Mouse (Mus musculus) urinary bladder, postnatal 25 days (tissue): ENCODE results near the gene Trappc3.

Experiments used
- DNase-seq: peaks from one replicate; pipeline ENCODE4 v3.0.0; 2022; ENCODE audit warnings: low spot score

Trappc3 gene

DNA sequence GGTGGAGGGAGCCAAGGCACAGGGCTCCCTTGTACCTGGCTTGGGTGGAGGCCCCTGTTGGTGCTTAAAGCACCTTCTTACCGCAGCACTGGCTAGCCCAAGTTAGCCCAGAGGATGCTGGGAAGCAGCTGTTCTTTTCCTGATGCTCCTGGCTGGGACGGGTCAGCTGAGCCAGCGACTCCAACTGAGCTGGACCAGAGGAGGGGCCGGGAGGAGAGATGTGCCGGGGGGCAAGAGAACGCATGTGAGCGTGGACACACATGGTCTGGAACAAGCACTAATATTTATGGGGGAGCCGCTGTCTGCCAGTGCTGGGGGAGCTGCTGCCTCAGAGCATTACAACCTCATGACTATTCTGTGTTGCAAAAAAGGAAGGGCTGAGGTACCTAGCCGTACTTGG, 16.8 kb downstream of the Trappc3 start:
- DNase-seq, result no peak

- no peak for DNase-seq
These were observed 19.6 kb downstream of the Trappc3 start for GRCm38 (mm10) chr4:126281706-126282105.

- DNase-seq, result no peak
These were observed 21.5 kb downstream of the Trappc3 start for GRCm38 (mm10) chr4:126283582-126283981.

DNA sequence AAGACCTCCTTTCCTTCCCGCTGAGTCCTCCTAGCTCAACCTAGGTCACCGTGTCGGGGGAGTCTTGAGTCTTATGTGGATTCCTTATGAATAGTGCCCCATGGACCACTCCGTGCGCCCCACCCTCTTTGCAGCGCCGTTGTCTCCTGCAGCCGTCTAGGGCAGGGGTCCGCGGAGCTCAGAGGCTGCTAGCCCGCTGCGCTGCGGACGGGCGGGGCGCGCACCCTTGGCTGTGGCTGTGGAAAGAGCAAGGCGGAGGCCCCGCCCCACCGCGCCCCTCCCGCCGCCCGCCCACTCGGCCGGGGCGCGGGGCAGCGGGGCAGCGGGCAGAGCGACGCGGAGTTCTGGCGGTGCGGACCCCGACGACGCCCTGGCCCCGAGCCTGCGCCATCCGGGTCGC, 24.4 kb downstream of the Trappc3 start, which contains the start of gene Col8a2:
Gene Col8a2 (plus strand): TSS at position 302 of the 400 bp plus-strand sequence.
- DNase-seq, result no peak

- DNase-seq, result no peak
These were observed 25.3 kb downstream of the Trappc3 start for GRCm38 (mm10) chr4:126287302-126287995.

- DNase-seq, result no peak
These were observed 26.1 kb downstream of the Trappc3 start for GRCm38 (mm10) chr4:126288085-126288666.

GRCm38 (mm10) chr4:126290314-126290713, 28.2 kb downstream of the Trappc3 start:
- no peak for DNase-seq

DNA sequence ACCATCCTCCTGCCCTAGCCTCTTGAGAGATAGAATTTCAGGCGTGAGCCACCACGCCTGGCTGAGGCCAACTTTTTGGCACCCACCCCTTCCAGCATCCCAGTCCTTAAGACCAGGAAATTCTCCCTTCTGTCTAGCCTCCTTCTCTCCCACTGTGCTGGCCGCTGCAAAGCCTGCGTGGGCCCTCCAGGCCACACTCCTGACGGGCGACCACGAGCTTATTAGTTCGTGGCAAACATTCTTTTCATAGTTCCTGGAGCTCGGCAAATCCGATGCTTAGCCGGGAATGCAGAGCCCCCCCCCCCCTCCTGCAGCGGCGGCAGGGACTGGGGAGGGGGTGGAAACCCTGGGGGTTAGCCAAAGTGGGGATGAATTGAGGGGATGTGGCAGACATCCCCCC, 29.1 kb downstream of the Trappc3 start:
- no peak for DNase-seq

DNA sequence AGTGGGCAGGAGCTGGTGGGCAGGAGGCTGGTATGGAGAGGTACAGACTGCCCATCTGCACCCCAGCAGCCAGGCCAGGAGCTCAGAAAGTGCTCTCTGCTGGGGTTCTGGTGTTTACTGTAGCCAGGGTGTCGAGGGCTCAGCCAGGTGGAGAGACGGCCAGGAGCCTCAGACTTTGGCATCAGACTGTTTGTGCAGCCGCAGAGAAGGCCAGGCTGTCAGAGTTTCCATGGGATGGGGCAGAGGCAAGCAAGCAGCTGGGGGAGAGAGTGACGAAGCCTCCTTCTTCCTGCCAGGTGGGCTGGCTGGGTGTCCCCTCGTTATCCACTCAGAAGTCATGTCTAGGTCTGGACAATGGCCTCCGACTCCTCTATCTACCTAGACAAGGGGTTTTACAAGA, 33.0 kb downstream of the Trappc3 start:
- DNase-seq, result no peak

GRCm38 (mm10) chr4:126295937-126296336, 33.8 kb downstream of the Trappc3 start:
- no peak for DNase-seq

GRCm38 (mm10) chr4:126296617-126297101, 34.5 kb downstream of the Trappc3 start:
- peak; percentile 59 for DNase-seq

GRCm38 (mm10) chr4:126300916-126301583, 38.9 kb downstream of the Trappc3 start:
- peak; percentile 26 for DNase-seq

DNA sequence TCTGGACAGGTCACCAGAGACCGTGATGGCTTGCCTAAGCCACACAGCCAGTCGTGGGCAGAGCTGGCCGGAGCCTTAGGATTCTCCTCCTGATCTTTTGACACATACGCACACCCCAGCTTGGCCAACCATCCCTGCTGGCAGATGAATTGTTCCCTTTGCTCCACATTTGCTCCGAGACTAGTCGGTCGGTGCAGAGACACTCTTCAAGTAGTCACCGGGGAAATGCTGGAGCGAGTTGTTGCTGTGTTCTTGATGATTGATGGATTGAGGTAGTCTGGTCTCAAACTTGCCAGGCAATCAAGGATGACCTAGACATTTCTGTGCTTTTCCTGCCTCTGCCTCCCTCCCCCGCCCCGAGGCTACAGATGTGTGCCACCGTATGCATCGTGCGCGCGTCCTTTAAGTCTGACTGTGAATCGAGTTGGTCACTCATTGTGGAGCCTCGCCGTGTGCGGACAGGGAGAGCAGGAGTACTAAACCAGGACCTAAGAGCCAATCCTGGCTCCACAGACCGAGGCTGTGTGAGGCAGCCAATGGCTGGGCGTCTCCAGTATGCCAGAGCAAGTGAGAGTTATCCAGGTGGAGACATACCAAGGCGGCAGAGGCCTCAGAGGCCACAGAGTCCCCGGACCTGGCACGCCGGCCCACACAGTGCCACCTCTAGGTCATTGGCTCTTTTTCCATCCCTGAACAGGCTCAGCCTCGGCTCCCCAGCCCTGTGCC, 39.6 kb downstream of the Trappc3 start:
- no peak for DNase-seq

DNA sequence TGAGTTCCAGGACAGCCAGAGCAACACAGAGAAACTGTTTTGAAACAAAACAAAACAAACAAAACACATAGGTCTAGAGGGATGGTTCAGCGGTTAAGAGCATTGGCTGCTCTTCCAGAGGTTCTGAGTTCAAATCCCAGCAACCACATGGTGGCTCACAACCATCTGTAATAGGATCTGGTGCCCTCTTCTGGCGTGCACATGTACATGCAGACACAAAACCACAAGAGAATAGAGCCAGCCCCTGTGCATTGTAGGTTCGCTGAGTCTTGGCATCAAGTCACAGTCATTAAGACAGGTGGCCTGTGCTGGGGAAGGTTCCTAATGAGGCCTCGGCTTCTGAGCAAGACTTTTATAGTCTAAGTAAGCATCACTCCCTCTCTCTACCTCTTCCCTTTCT, 41.8 kb downstream of the Trappc3 start:
- no peak for DNase-seq

DNA sequence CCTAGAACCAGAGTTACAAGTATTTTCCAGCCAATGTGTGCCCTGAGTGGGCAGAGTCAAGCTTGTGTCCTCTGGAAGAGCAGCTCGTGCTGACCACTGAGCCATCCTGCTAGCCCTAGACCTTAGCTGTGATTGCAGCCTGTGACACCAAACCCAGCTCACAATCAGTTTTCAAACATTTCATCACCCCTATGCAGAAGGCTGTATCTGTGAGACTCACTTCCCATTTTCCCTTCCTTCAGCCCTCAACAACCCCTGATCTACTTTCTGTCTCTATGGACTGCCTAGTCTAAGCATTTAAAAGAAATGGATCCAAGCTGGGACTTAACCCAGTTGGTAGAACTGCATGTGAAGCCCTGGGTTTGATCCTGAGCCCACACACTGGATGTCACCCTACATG, 43.3 kb downstream of the Trappc3 start:
- no peak for DNase-seq

DNA sequence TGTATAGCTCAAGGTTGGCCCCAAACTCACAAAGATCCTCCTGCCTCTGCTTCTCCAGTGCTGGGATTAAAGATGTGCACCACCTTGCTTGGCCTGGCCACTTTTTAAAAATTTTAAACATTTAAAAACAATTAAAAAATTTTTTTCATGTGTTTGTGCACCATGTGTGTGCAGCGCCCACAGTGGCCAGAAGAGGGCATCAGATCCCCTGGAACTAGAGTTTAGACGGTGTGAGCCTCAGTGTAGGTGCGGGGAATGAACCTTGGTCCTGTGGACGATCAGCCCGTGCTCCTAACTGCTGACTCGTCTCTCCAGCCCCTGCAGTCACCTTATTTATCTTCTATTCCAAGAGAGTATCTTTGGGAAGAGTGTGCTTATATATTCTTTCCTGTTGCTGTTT, 43.9 kb downstream of the Trappc3 start:
- no peak for DNase-seq

GRCm38 (mm10) chr4:126306827-126307226, 44.7 kb downstream of the Trappc3 start:
- no peak for DNase-seq

- no peak for DNase-seq
These were observed 47.2 kb downstream of the Trappc3 start for GRCm38 (mm10) chr4:126309211-126309921.

- peak; percentile 92 for DNase-seq
These were observed 47.8 kb downstream of the Trappc3 start for GRCm38 (mm10) chr4:126309922-126310309.

DNA sequence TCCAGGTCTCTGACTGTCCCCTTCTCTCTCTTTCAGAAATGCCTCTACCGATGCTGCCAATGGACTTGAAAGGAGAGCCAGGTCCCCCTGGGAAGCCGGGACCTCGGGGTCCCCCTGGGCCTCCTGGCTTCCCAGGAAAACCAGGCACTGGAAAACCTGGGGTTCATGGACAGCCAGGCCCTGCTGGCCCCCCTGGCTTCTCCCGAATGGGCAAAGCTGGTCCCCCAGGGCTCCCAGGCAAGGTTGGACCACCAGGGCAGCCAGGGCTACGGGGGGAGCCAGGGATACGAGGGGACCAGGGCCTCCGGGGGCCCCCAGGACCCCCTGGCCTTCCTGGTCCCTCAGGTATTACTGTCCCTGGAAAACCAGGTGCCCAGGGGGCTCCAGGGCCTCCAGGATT, 48.2 kb downstream of the Trappc3 start:
- DNase-seq, result no peak

DNA sequence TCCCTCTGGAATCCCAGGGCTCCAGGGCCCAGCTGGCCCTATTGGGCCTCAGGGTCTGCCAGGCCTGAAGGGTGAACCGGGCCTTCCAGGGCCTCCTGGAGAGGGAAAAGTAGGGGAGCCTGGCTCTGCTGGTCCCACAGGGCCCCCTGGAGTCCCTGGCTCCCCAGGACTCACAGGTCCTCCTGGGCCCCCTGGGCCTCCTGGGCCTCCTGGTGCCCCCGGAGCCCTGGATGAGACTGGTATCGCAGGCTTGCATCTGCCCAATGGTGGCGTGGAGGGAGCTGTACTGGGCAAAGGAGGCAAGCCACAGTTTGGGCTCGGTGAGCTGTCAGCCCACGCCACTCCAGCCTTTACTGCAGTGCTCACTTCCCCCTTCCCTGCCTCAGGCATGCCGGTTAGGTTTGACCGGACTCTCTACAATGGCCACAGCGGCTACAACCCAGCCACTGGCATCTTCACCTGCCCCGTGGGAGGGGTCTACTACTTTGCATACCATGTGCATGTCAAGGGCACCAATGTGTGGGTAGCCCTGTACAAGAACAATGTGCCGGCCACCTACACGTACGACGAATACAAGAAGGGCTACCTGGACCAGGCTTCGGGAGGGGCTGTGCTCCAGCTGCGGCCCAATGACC, 49.6 kb downstream of the Trappc3 start:
- no peak for DNase-seq
